Mouse (Mus musculus) CH12.LX (cell line): ENCODE measurements at regions not wholly inside any gene's neighbourhood (a gene's known extent, or its start where the extent isn't known, plus 50 kb on each side); places are given as distances from the start of the nearest gene placed in this dataset.

ENCODE experiments used
- DNase-seq: peaks from one replicate; pipeline ENCODE4 v3.0.0-alpha.2; 2013; ENCODE audit errors: extremely low read depth
- H3K27ac ChIP-seq: 2 replicates; pipeline ENCODE4 v1.5.1; 2012; ENCODE audit warnings: low read depth, mild to moderate bottlenecking, control low read depth, moderate library complexity; ENCODE audit not compliant: insufficient read depth
- H3K27me3 ChIP-seq: replicated peaks from 2 replicates; pipeline ENCODE3; 2012; ENCODE audit warnings: inconsistent platforms
- H3K36me3 ChIP-seq, 2 experiments: replicated peaks in 1 of 2; 2 replicates each; pipeline versions ENCODE3 to v1.6.1; 2012; ENCODE audit warnings: inconsistent platforms in 1 of 2, low read length in 1 of 2, mild to moderate bottlenecking in 1 of 2, mixed read lengths in 1 of 2, moderate library complexity in 1 of 2; ENCODE audit not compliant: control insufficient read depth in 1 of 2, insufficient read depth in 1 of 2
- H3K4me1 ChIP-seq, 2 experiments: 2 replicates each; pipeline ENCODE4 v1.6.1; 2012; ENCODE audit warnings: inconsistent platforms in 1 of 2, moderate library complexity in 1 of 2; ENCODE audit not compliant: insufficient read depth in 2 of 2, control insufficient read depth in 1 of 2
- H3K4me2 ChIP-seq: 2 replicates; pipeline ENCODE4 v1.6.1; 2012; ENCODE audit warnings: low read depth, mild to moderate bottlenecking, control low read depth; ENCODE audit not compliant: poor library complexity, insufficient read depth, severe bottlenecking
- H3K4me3 ChIP-seq, 3 experiments: fragments of 150-350 bp in 1 of 3; sonication (generic) in 1 of 3; replicated peaks in 1 of 3; 2 replicates each; pipeline versions ENCODE3 to v1.5.1; 2011 to 2012; ENCODE audit warnings: low read depth in 2 of 3, low read length in 2 of 3, mild to moderate bottlenecking in 2 of 3, moderate library complexity in 2 of 3, control low read depth in 1 of 3, improper control_type of control experiment in 1 of 3, inconsistent platforms in 1 of 3, mixed read lengths in 1 of 3; ENCODE audit not compliant: poor library complexity in 1 of 3
- H3K79me2 ChIP-seq: replicated peaks from 2 replicates; pipeline ENCODE4 v1.6.1; 2012; ENCODE audit warnings: mild to moderate bottlenecking, moderate library complexity; ENCODE audit not compliant: control insufficient read depth, poor library complexity, insufficient read depth, severe bottlenecking; ENCODE audit errors: extremely low read depth
- H3K9ac ChIP-seq: 2 replicates; pipeline ENCODE4 v1.6.1; 2012; ENCODE audit warnings: low read depth, mild to moderate bottlenecking, control low read depth, moderate library complexity; ENCODE audit not compliant: insufficient read depth
- H3K9me3 ChIP-seq: replicated peaks from 2 replicates; pipeline ENCODE3; 2012; ENCODE audit warnings: low read length, inconsistent platforms, mixed read lengths
- BHLHE40 ChIP-seq: IDR thresholded peaks from 2 replicates; pipeline ENCODE4 v1.6.1; 2011; ENCODE audit warnings: mild to moderate bottlenecking, low read depth, low read length, improper control_type of control experiment
- CHD1 ChIP-seq: IDR thresholded peaks from 2 replicates; pipeline ENCODE4 v1.6.1; 2012; ENCODE audit warnings: low read depth, low read length, improper control_type of control experiment, inconsistent platforms
- CHD2 ChIP-seq: IDR thresholded peaks from 2 replicates; pipeline ENCODE4 v1.6.1; 2011; ENCODE audit warnings: low read length, improper control_type of control experiment
- CTCF ChIP-seq, 2 experiments: IDR thresholded peaks in 1 of 2; conservative IDR thresholded peaks in 1 of 2; 2 replicates each; pipeline ENCODE4 v1.5.1; 2011 to 2012; ENCODE audit warnings: low read depth in 2 of 2, low read length in 2 of 2, improper control_type of control experiment in 1 of 2, inconsistent platforms in 1 of 2, mild to moderate bottlenecking in 1 of 2, moderate library complexity in 1 of 2
- E2F4 ChIP-seq: IDR thresholded peaks from 2 replicates; pipeline ENCODE4 v1.6.1; 2011; ENCODE audit warnings: low read depth, low read length, improper control_type of control experiment; ENCODE audit not compliant: insufficient replicate concordance
- ELF1 ChIP-seq: IDR thresholded peaks from 2 replicates; pipeline ENCODE4 v1.6.1; 2014; ENCODE audit warnings: low read depth, mild to moderate bottlenecking, inconsistent platforms, low read length, improper control_type of control experiment
- ETS1 ChIP-seq: conservative IDR thresholded peaks from 2 replicates; pipeline ENCODE4 v1.6.1; 2012; ENCODE audit warnings: low read depth, mild to moderate bottlenecking, inconsistent platforms, low read length, improper control_type of control experiment, moderate library complexity
- GABPA ChIP-seq: IDR thresholded peaks from 2 replicates; pipeline ENCODE4 v1.6.1; 2012; ENCODE audit warnings: low read depth, low read length, improper control_type of control experiment, inconsistent platforms; ENCODE audit not compliant: insufficient replicate concordance
- HCFC1 ChIP-seq: IDR thresholded peaks from 2 replicates; pipeline ENCODE4 v1.6.1; 2012; ENCODE audit warnings: low read depth, mild to moderate bottlenecking, inconsistent platforms, low read length, improper control_type of control experiment
- JUN ChIP-seq: IDR thresholded peaks from 2 replicates; pipeline ENCODE4 v1.6.1; 2011; ENCODE audit warnings: low read depth, mild to moderate bottlenecking, low read length, improper control_type of control experiment, moderate library complexity; ENCODE audit not compliant: insufficient read depth
- JUND ChIP-seq: conservative IDR thresholded peaks from 2 replicates; pipeline ENCODE4 v1.6.1; 2011; ENCODE audit warnings: low read depth, low read length, improper control_type of control experiment
- KAT2A ChIP-seq: IDR thresholded peaks from 2 replicates; pipeline ENCODE4 v1.6.1; 2012; ENCODE audit warnings: low read length, improper control_type of control experiment, inconsistent platforms; ENCODE audit not compliant: insufficient replicate concordance
- MAFK ChIP-seq: IDR thresholded peaks from 2 replicates; pipeline ENCODE4 v1.6.1; 2011; ENCODE audit warnings: low read length, improper control_type of control experiment; ENCODE audit not compliant: insufficient replicate concordance
- MAX ChIP-seq: IDR thresholded peaks from 2 replicates; pipeline ENCODE4 v1.6.1; 2011; ENCODE audit warnings: low read length, improper control_type of control experiment
- MAZ ChIP-seq: IDR thresholded peaks from 2 replicates; pipeline ENCODE4 v1.6.1; 2012; ENCODE audit warnings: low read depth, mild to moderate bottlenecking, inconsistent platforms, low read length, improper control_type of control experiment, moderate library complexity
- MXI1 ChIP-seq: IDR thresholded peaks from 2 replicates; pipeline ENCODE4 v1.6.1; 2011; ENCODE audit warnings: mild to moderate bottlenecking, low read depth, low read length, improper control_type of control experiment
- MYC ChIP-seq: IDR thresholded peaks from 2 replicates; pipeline ENCODE4 v1.6.1; 2011; ENCODE audit warnings: low read depth, mild to moderate bottlenecking, improper control_type of control experiment, low read length
- NELFE ChIP-seq: IDR thresholded peaks from 2 replicates; pipeline ENCODE4 v1.6.1; 2011; ENCODE audit warnings: low read depth, low read length, improper control_type of control experiment
- NRF1 ChIP-seq: IDR thresholded peaks from 2 replicates; pipeline ENCODE4 v1.6.1; 2014; ENCODE audit warnings: low read depth, mild to moderate bottlenecking, inconsistent platforms, low read length, improper control_type of control experiment, moderate library complexity
- PAX5 ChIP-seq: IDR thresholded peaks from 2 replicates; pipeline ENCODE4 v1.6.1; 2012; ENCODE audit warnings: low read length, inconsistent platforms, mixed read lengths
- POLR2A ChIP-seq: IDR thresholded peaks from 2 replicates; pipeline ENCODE4 v1.6.1; 2011; ENCODE audit warnings: low read depth, mild to moderate bottlenecking, improper control_type of control experiment, low read length
- POLR2AphosphoS2 ChIP-seq: IDR thresholded peaks from 2 replicates; pipeline ENCODE4 v1.6.1; 2011; ENCODE audit warnings: low read depth, low read length, improper control_type of control experiment
- RAD21 ChIP-seq: IDR thresholded peaks from 2 replicates; pipeline ENCODE4 v1.6.1; 2011; ENCODE audit warnings: low read depth, mild to moderate bottlenecking, low read length, improper control_type of control experiment, moderate library complexity
- RCOR1 ChIP-seq: conservative IDR thresholded peaks from 2 replicates; pipeline ENCODE4 v1.6.1; 2012; ENCODE audit warnings: low read depth, mild to moderate bottlenecking, inconsistent platforms, low read length, improper control_type of control experiment
- SMC3 ChIP-seq: IDR thresholded peaks from 2 replicates; pipeline ENCODE4 v1.6.1; 2011; ENCODE audit warnings: low read depth, low read length, improper control_type of control experiment
- TCF12 ChIP-seq: IDR thresholded peaks from 2 replicates; pipeline ENCODE4 v1.6.1; 2014; ENCODE audit warnings: low read depth, mild to moderate bottlenecking, inconsistent platforms, low read length, improper control_type of control experiment
- UBTF ChIP-seq: IDR thresholded peaks from 2 replicates; pipeline ENCODE4 v1.6.1; 2012; ENCODE audit warnings: low read depth, mild to moderate bottlenecking, inconsistent platforms, low read length, improper control_type of control experiment, moderate library complexity
- USF1 ChIP-seq: IDR thresholded peaks from 2 replicates; pipeline ENCODE4 v1.6.1; 2014; ENCODE audit warnings: low read depth, mild to moderate bottlenecking, inconsistent platforms, low read length, improper control_type of control experiment
- USF2 ChIP-seq: conservative IDR thresholded peaks from 2 replicates; pipeline ENCODE4 v1.6.1; 2011; ENCODE audit warnings: low read depth, low read length, improper control_type of control experiment
- ZMIZ1 ChIP-seq: IDR thresholded peaks from 2 replicates; pipeline ENCODE4 v1.6.1; 2012; ENCODE audit warnings: low read depth, mild to moderate bottlenecking, inconsistent platforms, low read length, improper control_type of control experiment
- ZNF384 ChIP-seq: IDR thresholded peaks from 2 replicates; pipeline ENCODE4 v1.6.1; 2012; ENCODE audit warnings: low read depth, low read length, improper control_type of control experiment, inconsistent platforms
- dilution Hi-C: fragments of 300-500 bp; cut with MboI; formaldehyde crosslinking; loops from 2 replicates; pipeline ENCODE4 v1.14.3; 2020; ENCODE audit warnings: low sequenced_read_pairs; ENCODE audit not compliant: extremely low pct_unique_long_range_greater_than_20kb, extremely low pct_ligation_motif_present
- in situ Hi-C: fragments of 300-500 bp; cut with MboI; formaldehyde crosslinking; loops from 3 replicates; pipeline ENCODE4 v1.14.3; 2019; ENCODE audit warnings: low sequenced_read_pairs, low pct_ligation_motif_present, low pct_unique_long_range_greater_than_20kb, mixed read lengths

- Histone ChIP-seq H3K4me3 (no peak overlapping the region), H3K27ac (no peak overlapping the region), H3K4me1 (no peaks in the 10 kb centered on the region), H3K27me3 (no peaks in the 10 kb centered on the region), H3K79me2 (no peaks in the 10 kb centered on the region), H3K9ac (no peak overlapping the region), H3K9me3 (no peaks in the 10 kb centered on the region), H3K4me2 (no peak overlapping the region), H3K36me3 (no peaks in the 10 kb centered on the region)
- no peak for TF ChIP-seq PAX5
- no peak for TF ChIP-seq CHD1
- no peak for TF ChIP-seq UBTF
- TF ChIP-seq SMC3: peak; percentile 70
- no peak for TF ChIP-seq MAFK
- TF ChIP-seq POLR2A: no peak
- TF ChIP-seq ZMIZ1: no peak
- no peak for TF ChIP-seq MAZ
- TF ChIP-seq JUND: no peak
- TF ChIP-seq NRF1: no peak
- peak; percentile 46 to 74; a peak in 3 of 4 replicates for TF ChIP-seq CTCF (conservative IDR thresholded peaks at IDR 0.05 in 1 of 2, IDR thresholded peaks at IDR 0.05 in 1 of 2; ENCODE audit: low read depth in 2 of 2, low read length in 2 of 2)
- no peak for TF ChIP-seq TCF12
- no peak for TF ChIP-seq HCFC1
- TF ChIP-seq MXI1: no peak
- no peak for TF ChIP-seq BHLHE40
- no peak for TF ChIP-seq KAT2A
- no peak for TF ChIP-seq GABPA
- TF ChIP-seq ETS1: no peak
- TF ChIP-seq ZNF384: peak; percentile 25; the same call in 1 of the 2 replicates
- TF ChIP-seq JUN: no peak
- peak; percentile 65 for TF ChIP-seq RAD21
- TF ChIP-seq RCOR1: no peak
- TF ChIP-seq USF2: no peak
- dilution Hi-C loops (no loop called here), in situ Hi-C loops (loop anchor here (25.0 kb wide), 1 partner anchor 751 kb away; the partner anchor contains the start of gene Inhba)
- peak; percentile 51 for DNase-seq
Measured at GRCm38 (mm10) chr13:16763746-16764145, 752.1 kb downstream of the Inhba start.

DNA sequence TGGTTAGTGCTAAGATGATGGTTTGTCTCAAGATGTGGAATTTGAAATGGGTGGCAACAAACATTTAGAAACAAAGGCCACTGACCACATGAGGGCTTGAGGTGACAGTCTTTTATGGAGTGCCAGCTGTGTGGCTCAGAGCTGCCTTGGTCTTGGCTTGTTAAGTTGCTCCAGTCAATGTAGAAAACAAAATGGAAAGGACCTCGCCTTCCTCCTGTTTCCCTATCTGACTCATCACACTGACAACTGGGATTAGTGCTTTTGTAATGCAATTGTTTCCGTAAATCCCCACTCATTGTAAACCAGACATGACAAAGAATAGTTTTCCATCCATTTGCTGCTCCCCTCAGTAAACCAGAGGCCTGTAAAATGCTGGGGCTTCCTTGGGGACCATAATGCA, 757.8 kb downstream of the Inhba start:
- dilution Hi-C loops: no loop called here
- TF ChIP-seq POLR2A (no peak), CHD2 (no peak), BHLHE40 (no peak), E2F4 (no peak), ZMIZ1 (no peak), SMC3 (no peak), ELF1 (no peak), MXI1 (no peak), POLR2AphosphoS2 (no peak), GABPA (no peak), NELFE (no peak), ZNF384 (no peak), USF2 (no peak), MAX (no peak), USF1 (no peak), JUND (no peak), CTCF (conservative IDR thresholded peaks at IDR 0.05 in 1 of 2, IDR thresholded peaks at IDR 0.05 in 1 of 2; ENCODE audit: low read depth in 2 of 2, low read length in 2 of 2) (no peak), MYC (no peak), PAX5 (no peak), CHD1 (no peak)
- DNase-seq: no peak

More for the DNA sequence above, 757.8 kb downstream of the Inhba start:
- H3K27me3 ChIP-seq: no peaks in the 10 kb centered on the region
- no peaks in the 10 kb centered on the region for H3K9me3 ChIP-seq
- H3K79me2 ChIP-seq: no peaks in the 10 kb centered on the region
- no peak overlapping the region for H3K4me2 ChIP-seq
- H3K27ac ChIP-seq: no peak overlapping the region
- no peaks in the 10 kb centered on the region for H3K36me3 ChIP-seq
- in situ Hi-C loops: loop anchor here (25.0 kb wide), 1 partner anchor 757 kb away; the partner anchor contains the start of gene Inhba
- no peak overlapping the region for H3K9ac ChIP-seq
- no peaks in the 10 kb centered on the region for H3K4me1 ChIP-seq
- H3K4me3 ChIP-seq: no peak overlapping the region
